Mouse (Mus musculus): ENCODE data around the gene Chrm2.

Chrm2 gene

DNA sequence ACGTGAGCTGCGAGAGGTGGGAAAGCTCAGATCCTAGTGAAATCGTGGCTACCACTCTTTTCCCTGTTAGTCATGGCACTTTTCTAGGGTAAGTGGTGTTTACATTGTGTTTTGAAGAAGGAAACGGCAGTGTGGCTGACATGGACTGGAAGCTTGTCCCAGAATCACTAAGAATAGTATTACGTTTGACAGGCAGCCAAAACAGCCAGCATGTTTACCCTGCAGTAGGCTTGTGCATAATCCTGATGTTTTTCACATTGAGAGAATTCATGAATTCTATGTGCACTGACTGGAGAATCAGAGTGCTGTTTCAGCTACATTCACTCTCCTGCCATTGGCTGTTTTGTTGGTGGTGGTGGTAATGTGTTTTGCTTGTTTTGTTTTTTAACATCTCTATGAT is 129.4 kb downstream of the Chrm2 start:
- peak in 1 of 2 experiments; percentile 16 for DNase-seq

DNA sequence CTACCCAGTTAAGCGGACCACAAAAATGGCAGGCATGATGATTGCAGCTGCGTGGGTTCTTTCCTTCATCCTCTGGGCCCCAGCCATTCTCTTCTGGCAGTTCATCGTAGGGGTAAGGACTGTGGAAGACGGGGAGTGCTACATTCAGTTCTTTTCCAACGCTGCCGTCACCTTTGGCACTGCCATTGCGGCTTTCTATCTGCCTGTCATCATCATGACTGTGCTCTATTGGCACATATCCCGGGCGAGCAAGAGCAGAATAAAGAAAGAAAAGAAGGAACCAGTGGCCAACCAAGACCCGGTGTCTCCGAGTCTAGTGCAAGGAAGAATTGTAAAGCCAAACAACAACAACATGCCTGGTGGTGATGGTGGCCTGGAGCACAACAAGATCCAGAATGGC is 135.7 kb downstream of the Chrm2 start:
- no peak for DNase-seq

DNA sequence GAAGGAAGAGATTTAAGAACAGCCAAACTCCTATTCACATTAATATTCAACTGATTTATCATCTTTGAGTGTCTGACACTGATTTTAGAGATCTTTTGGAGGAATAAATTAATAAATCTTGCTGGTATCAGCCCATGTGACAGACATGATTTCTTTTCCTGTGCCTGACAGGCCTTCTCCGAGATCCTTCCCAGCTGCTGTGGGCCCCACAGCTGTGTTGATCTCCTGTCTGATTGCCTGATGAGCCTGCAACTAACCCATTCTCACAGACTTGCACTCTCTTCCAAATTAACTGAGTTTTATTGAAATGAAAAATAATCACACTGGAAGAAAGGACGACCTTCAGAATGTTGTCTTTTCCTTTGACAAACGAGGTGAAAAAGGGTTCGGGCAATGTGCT is 140.6 kb downstream of the Chrm2 start:
- DNase-seq = no peak

DNA sequence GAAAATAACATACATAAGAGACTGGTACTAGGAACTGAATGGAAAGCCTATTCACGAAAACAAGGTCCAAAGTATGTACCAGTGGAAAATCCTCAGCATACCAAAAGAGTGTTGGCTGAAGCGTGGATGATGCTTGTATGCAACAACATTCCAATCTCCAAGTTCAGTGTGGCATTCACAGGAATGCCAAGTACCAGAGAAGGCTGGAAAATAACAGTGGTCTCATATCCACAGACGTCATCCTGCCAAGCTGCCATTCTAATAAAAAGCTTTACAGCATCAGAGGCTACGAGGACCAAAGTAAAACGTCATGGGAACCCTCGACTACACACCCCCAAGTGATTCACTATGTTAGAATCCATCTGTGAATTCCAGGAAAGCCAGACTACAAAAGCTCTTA is 153.4 kb downstream of the Chrm2 start:
- DNase-seq = no peak

DNA sequence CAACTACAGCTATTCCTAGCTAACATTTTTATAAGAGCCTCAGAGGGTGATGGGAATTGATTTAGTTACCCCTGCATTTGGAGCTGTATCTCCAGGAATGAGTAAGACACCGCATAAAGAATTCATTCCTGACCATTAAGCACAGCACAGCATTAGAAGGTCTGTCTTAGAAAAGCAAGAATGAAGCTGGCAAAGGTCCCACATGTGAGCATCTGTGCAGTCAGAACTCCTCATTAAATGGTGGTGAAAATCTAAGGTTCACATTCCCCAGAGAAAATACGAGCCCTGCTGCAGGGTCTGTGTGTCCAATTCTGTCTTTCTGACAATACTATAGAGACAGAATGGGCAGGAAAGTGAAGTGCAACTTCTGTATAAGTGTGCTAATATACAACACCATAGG is 179.0 kb downstream of the Chrm2 start:
- DNase-seq = no peak
